Mouse (Mus musculus) CD8-positive naive resting alpha-beta T cell, adult 57 days (primary cell): Measurements from ENCODE around the gene Eif3c. TPM values are rescaled to one million over a fixed set of nuclear protein-coding genes. Genes with fewer than 3 reads are reported as not detected.

Source experiments
- total RNA-seq: library from RNA; stranded (reverse); gene quantifications from one replicate; pipeline ENCODE4 v1.2.4, GENCODE M21; 2023

Eif3c gene
- total RNA-seq = 132 TPM

DNA sequence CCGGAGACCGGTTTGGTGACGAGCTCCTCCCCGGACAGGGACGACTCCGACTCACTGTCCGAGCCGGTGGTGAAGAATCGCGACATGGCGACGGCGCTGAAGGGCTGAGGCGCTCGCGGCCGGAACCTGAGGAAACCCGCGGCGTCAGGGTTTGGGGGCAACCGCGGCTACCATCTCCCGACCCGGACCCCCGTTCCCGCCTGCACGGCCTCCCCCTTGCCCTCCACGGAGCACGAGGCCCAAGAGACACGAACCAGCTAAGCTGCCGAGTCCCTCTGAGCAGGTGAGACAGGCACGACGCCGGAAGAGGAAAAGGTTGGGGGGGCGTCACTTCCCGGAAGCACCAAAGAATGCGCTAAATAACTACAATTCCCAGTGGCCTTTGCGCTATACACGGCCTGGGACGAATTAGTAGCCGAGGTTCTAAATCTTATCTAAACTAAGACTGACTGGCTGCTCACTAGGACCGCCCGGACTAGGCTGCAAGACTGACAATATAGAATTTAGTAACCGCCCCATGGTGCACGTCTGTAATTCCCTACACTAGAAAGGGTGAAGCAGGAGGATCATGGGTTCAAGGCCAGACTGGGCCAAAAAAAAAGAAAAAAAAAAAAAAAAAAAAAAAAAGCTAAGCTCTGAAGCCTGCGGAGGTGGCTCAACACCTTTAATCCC, at the start of gene Eif3c:
TSS of gene Eif3c (minus strand) at position 318 of the 672 bp plus-strand sequence.

DNA sequence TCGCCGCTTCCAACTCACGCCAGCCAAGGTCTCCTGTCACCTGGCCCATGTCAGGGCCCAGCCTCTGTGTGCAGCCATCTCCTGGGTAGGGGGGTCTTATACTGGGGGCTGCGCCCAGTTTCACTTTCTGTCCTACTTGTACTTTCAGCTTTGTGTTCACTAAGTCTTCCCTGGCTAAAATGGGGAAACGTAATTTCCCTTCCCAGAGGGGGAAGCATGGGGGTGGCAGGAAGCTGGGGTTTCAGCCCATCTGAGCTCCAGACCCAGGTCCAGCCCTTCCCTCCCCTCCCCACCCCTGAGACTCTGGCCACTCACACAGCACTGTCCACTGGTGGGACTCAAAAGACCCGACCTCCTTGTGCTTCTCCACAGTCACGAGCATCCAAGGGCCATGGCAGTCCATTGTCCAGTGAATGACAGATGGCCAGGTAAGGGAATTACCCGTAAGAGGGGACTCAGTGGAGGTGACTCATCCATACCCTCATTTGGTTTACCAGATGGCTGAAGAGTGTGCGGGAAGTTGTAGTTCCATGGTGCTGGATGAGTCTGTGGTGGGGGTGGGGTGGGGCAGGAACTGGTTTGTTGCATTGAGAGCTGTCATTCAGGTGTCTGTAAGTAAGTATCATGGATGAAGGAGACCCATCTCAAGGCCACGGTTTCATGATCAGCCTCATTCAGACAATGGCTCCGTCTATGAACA, 28.8 kb upstream of the Eif3c start, which contains the start of gene Il27:
TSS of gene Il27 (minus strand) at position 80 of the 700 bp plus-strand sequence.

DNA sequence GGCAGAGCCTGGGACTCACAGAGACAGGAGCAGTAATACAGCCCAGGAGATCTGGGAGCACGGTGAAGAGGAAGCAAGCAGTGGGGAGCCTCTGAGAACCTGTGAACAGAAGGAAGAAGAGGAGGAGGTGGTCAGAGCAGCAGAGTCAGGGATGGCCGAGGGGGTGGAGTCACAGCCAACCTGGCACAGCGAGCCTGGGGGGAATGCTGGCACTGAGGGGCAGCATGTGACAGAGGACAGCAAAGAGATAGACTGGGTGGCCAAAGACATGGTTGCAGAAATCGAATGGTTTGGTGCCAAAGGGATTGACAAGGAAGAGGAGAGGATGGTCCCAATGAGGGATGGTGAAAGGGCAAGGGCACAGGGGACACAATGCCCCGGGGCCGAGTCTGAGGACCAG, 19.5 kb upstream of the Eif3c start, which contains the start of gene Cln3:
TSS of gene Cln3 (minus strand) at position 101 of the 400 bp plus-strand sequence.

DNA sequence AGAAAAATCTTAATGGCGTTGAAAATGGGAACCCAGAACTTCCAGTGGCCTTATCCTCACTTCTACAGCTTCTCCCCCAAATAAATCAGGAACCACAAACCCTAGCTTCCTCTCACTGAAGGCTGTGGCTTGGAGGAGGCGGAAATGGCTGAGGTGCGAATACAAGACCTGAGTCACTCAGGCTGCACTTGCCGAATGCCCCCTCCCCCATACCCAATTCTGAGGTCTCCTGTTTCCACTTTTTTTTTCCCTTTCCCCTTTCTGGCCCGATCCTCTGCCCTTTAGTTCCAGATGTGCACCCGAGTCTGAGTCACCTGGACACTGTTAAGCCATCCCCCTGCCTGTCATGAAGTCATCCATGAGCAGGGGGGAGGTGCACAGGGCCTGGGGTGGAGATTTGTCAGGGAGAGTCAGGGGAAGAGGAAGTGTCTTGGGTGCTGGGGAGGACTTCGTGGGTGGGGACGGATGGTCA, 18.3 kb upstream of the Eif3c start, which contains the start of gene Apobr:
TSS of gene Apobr (plus strand) at position 437 of the 472 bp plus-strand sequence.

DNA sequence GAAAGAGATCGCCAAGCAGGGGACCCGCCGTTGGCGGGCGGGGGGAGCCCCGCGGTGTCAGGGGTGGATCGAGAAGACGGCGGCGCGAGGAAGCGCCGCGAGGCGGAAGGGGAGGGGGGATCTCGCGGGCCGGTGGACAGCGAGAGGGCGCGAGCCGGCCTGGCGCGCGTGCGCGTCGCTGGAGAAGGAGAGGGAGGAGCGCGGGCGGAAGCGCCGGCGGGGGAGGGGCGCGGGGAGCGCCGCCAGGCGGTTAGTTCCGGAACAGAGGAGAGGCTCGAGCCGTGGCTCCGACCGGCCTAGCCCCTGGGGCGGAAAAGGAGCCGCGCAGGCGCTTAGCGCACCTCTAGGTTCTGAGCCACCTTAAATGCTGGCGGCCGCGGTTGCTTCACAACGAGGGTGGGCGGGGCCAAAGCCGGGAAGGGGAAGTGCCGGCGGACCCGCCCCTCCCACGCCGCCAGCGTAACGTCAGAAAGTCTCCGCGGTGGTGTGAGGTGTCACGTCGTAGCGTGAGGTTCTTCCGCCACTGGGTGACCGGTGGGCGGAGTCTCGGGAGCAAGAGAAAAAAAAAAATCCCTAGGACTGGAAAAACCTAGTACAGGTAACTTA, 62.8 kb downstream of the Eif3c start, which contains the start of gene Atxn2l:
TSS of gene Atxn2l (minus strand) at position 165 of the 606 bp plus-strand sequence.

Other genes with a start within 250 kb of the Eif3c start
- gene Lat, start 196.8 kb downstream of the Eif3c start, total RNA-seq = 568 TPM
- 86.1 TPM for gene Spns1, start 189.0 kb downstream of the Eif3c start, total RNA-seq
- 22.8 TPM for gene Nfatc2ip, start 169.7 kb downstream of the Eif3c start, total RNA-seq
- gene Cd19, start 151.5 kb downstream of the Eif3c start, total RNA-seq = 78.2 TPM
- gene Rabep2, start 137.7 kb downstream of the Eif3c start, total RNA-seq = 36.5 TPM
- 1.3 TPM for gene Atp2a1, start 103.3 kb downstream of the Eif3c start, total RNA-seq
- gene Sh2b1, start 91.0 kb downstream of the Eif3c start, total RNA-seq = 93.6 TPM
- gene Tufm, start 79.0 kb downstream of the Eif3c start, total RNA-seq = 43.1 TPM
- 201 TPM for gene Atxn2l, start 63.0 kb downstream of the Eif3c start, total RNA-seq
- 3.3 TPM for gene Apobr, start 18.5 kb upstream of the Eif3c start, total RNA-seq
- 99.4 TPM for gene Cln3, start 19.4 kb upstream of the Eif3c start, total RNA-seq
- not detected for gene Il27, start 28.5 kb upstream of the Eif3c start, total RNA-seq
- not detected for gene Nupr1, start 64.5 kb upstream of the Eif3c start, total RNA-seq
- gene Sgf29, start 82.9 kb upstream of the Eif3c start, total RNA-seq = 56.0 TPM
- not detected for gene Sult1a1, start 110.0 kb upstream of the Eif3c start, total RNA-seq
- 174 TPM for gene Bola2, start 129.0 kb upstream of the Eif3c start, total RNA-seq
- gene Slx1b, start 129.4 kb upstream of the Eif3c start, total RNA-seq = 7.5 TPM
- gene Coro1a, start 141.4 kb upstream of the Eif3c start, total RNA-seq = 1,247 TPM
- 42.7 TPM for gene Mapk3, start 193.2 kb upstream of the Eif3c start, total RNA-seq
- 4.1 TPM for gene Gdpd3, start 199.9 kb upstream of the Eif3c start, total RNA-seq
- gene Ypel3, start 210.5 kb upstream of the Eif3c start, total RNA-seq = 232 TPM
- 7.7 TPM for gene Tbx6, start 215.1 kb upstream of the Eif3c start, total RNA-seq
- 228 TPM for gene Ppp4c, start 226.1 kb upstream of the Eif3c start, total RNA-seq
- not detected for gene Fam57b, start 231.3 kb upstream of the Eif3c start, total RNA-seq